In the genomic region with DNA sequence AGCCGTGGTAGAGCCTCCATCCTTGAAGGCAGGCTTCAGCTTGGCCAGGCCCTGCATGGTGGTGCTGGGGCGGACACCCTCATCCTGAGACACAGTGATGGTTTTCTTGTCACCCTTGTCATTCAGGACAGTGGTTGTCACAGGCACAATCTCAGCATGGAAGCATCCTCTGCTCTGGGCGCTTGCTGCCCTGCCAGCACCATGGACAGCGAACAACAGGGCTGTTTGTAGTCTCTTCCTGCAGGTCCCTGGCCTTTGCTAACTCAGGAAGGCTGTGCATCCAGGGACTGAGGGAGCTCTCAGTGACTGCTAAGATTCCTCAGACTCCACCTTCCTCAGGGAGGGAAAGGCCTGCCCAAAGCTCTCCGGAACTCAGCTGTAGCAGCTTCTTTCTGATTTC, we compare ENCODE assay signal across 9 mouse cellular contexts. TPM values are rescaled to one million over a fixed set of nuclear protein-coding genes. Genes with fewer than 3 reads are reported as not detected.
DNase-seq lines count a peak whose midpoint lies in the region; ATAC-seq and TF ChIP-seq lines count a peak whose summit lies in the region.
"Had no signal": no experiment of that assay in that cellular context is flagged by ENCODE, and none has a peak within 500 bp of the region (broad histone marks: within the 10 kb centered on the region; RNA-seq: fewer than 3 reads in every experiment).

No protein-coding gene starts in this region.

- H3K9me3 ChIP-seq in forebrain, embryonic 10.5 days: no peaks in the 10 kb centered on the region
- H3K9me3 ChIP-seq in forebrain, embryonic 16.5 days (ENCODE audit: control insufficient read depth, low read length): no peaks in the 10 kb centered on the region
- no peaks in the 10 kb centered on the region for H3K9me3 ChIP-seq in midbrain, embryonic 11.5 days (ENCODE audit: control insufficient read depth, low read length)
- no peaks in the 10 kb centered on the region for H3K9me3 ChIP-seq in midbrain, embryonic 13.5 days
- no peaks in the 10 kb centered on the region for H3K9me3 ChIP-seq in hindbrain, postnatal 0 days (ENCODE audit: low read length)

- ATAC-seq in forebrain, embryonic 16.5 days: no peak
- no peak for ATAC-seq in midbrain, embryonic 11.5 days (ENCODE audit: low FRiP score)
- ATAC-seq in midbrain, embryonic 13.5 days: no peak
- ATAC-seq in hindbrain, postnatal 0 days: no peak

- no peak overlapping the region for H3K27ac ChIP-seq in forebrain, embryonic 10.5 days
- H3K27ac ChIP-seq in forebrain, embryonic 16.5 days (ENCODE audit: low read length): no peak overlapping the region
- H3K27ac ChIP-seq in midbrain, embryonic 11.5 days (ENCODE audit: low read depth, low read length): no peak overlapping the region
- no peak overlapping the region for H3K27ac ChIP-seq in midbrain, embryonic 13.5 days
- H3K27ac ChIP-seq in hindbrain, postnatal 0 days: no peak overlapping the region
- H3K27ac ChIP-seq: heart, adult 2 months had no signal

- peak; percentile 55 for DNase-seq in forebrain, embryonic 10.5 days (ENCODE audit: extremely low spot score, low spot score)
- peak; percentile 87 for DNase-seq in midbrain, embryonic 11.5 days (ENCODE audit: low spot score, missing footprints)
- DNase-seq in hindbrain, postnatal 0 days (ENCODE audit: low spot score): peak; percentile 47
- DNase-seq in ovary, postnatal 10 days (ENCODE audit: low spot score): peak; percentile 15
- DNase-seq in cerebellum, postnatal 25 days: no peak
- DNase-seq in layer of hippocampus, adult 9-11 months: no peak

- no peaks in the 10 kb centered on the region for H3K36me3 ChIP-seq in forebrain, embryonic 10.5 days (replicated peaks)
- H3K36me3 ChIP-seq in forebrain, embryonic 16.5 days (ENCODE audit: control insufficient read depth, insufficient read depth): no peaks in the 10 kb centered on the region
- no peaks in the 10 kb centered on the region for H3K36me3 ChIP-seq in midbrain, embryonic 11.5 days (ENCODE audit: control insufficient read depth, insufficient read depth, low read length)
- H3K36me3 ChIP-seq in midbrain, embryonic 13.5 days: no peaks in the 10 kb centered on the region
- H3K36me3 ChIP-seq in hindbrain, postnatal 0 days (ENCODE audit: insufficient read depth, low read length): no peaks in the 10 kb centered on the region

- H3K27me3 ChIP-seq in forebrain, embryonic 10.5 days (ENCODE audit: poor library complexity, severe bottlenecking): peaks cover under 1% of the 10 kb centered on the region; the same call in 1 of the 2 replicates
- H3K27me3 ChIP-seq in forebrain, embryonic 16.5 days (replicated peaks; ENCODE audit: control insufficient read depth, insufficient read depth, low read length): no peaks in the 10 kb centered on the region
- H3K27me3 ChIP-seq in midbrain, embryonic 11.5 days (ENCODE audit: control insufficient read depth, insufficient read depth, low read length): no peaks in the 10 kb centered on the region
- H3K27me3 ChIP-seq in midbrain, embryonic 13.5 days: no peaks in the 10 kb centered on the region; the same call in 1 of the 2 replicates
- no peaks in the 10 kb centered on the region for H3K27me3 ChIP-seq in hindbrain, postnatal 0 days (ENCODE audit: insufficient read depth, low read length)

- 28% methylated on average over 5 of the region's 5 CpGs for WGBS in forebrain, embryonic 10.5 days
- 35% methylated on average over 5 of the region's 5 CpGs for WGBS in forebrain, embryonic 16.5 days
- 25% methylated on average over 5 of the region's 5 CpGs for WGBS in midbrain, embryonic 11.5 days
- 23% methylated on average over 5 of the region's 5 CpGs for WGBS in midbrain, embryonic 13.5 days
- 36% methylated on average over 5 of the region's 5 CpGs for WGBS in hindbrain, postnatal 0 days

- H3K9ac ChIP-seq in forebrain, embryonic 16.5 days (replicated peaks; ENCODE audit: low read depth, low read length): no peak overlapping the region
- H3K9ac ChIP-seq in midbrain, embryonic 11.5 days (ENCODE audit: low read length): no peak overlapping the region
- no peak overlapping the region for H3K9ac ChIP-seq in midbrain, embryonic 13.5 days (replicated peaks)
- no peak overlapping the region for H3K9ac ChIP-seq in hindbrain, postnatal 0 days (replicated peaks; ENCODE audit: low read length)

- TF ChIP-seq CTCF in hindbrain, postnatal 0 days (IDR thresholded peaks at IDR 0.05; ENCODE audit: low read depth): no peak

- H3K4me3 ChIP-seq in forebrain, embryonic 10.5 days: no peak overlapping the region
- H3K4me3 ChIP-seq in forebrain, embryonic 16.5 days (replicated peaks; ENCODE audit: low read length): no peak overlapping the region
- H3K4me3 ChIP-seq in midbrain, embryonic 11.5 days (ENCODE audit: low read depth, low read length): no peak overlapping the region
- no peak overlapping the region for H3K4me3 ChIP-seq in midbrain, embryonic 13.5 days (replicated peaks)
- H3K4me3 ChIP-seq in hindbrain, postnatal 0 days (ENCODE audit: low read length): no peak overlapping the region
- H3K4me3 ChIP-seq: heart, adult 2 months had no signal

- no peak overlapping the region for H3K4me2 ChIP-seq in forebrain, embryonic 16.5 days (ENCODE audit: low read length)
- no peak overlapping the region for H3K4me2 ChIP-seq in midbrain, embryonic 11.5 days
- H3K4me2 ChIP-seq in midbrain, embryonic 13.5 days (replicated peaks): no peak overlapping the region
- no peak overlapping the region for H3K4me2 ChIP-seq in hindbrain, postnatal 0 days (ENCODE audit: low read depth, low read length)

- peaks cover 5% of the 10 kb centered on the region; the same call in 1 of the 2 replicates for H3K4me1 ChIP-seq in forebrain, embryonic 10.5 days
- 0 out of 2 replicates have a peak, but pooled peaks cover 3% of the 10 kb centered on the region for H3K4me1 ChIP-seq in forebrain, embryonic 16.5 days (replicated peaks; ENCODE audit: control insufficient read depth, insufficient read depth, low read length)
- no peaks in the 10 kb centered on the region for H3K4me1 ChIP-seq in midbrain, embryonic 11.5 days (ENCODE audit: control insufficient read depth, insufficient read depth, low read length)
- no peaks in the 10 kb centered on the region for H3K4me1 ChIP-seq in midbrain, embryonic 13.5 days (replicated peaks)
- no peaks in the 10 kb centered on the region for H3K4me1 ChIP-seq in hindbrain, postnatal 0 days (ENCODE audit: insufficient read depth, low read length)

RNA-seq across cellular contexts. Expression of a gene that starts 7.3 kb away (rescaled TPM):
- polyA plus RNA-seq in forebrain, embryonic 10.5 days (2016; fragmentation: Nextera tagmentation; extraction: Ambion mirVana): 1.6 and 1.8 TPM in 2 replicates
- 1.3 and 1.7 TPM in 2 replicates for polyA plus RNA-seq in forebrain, embryonic 16.5 days (2015; fragmentation: Nextera tagmentation; extraction: Ambion mirVana)
- 1.0 and 1.4 TPM in 2 replicates for polyA plus RNA-seq in midbrain, embryonic 11.5 days (2014; fragmentation: Nextera tagmentation; extraction: Ambion mirVana)
- 1.4 TPM in 2 replicates for polyA plus RNA-seq in midbrain, embryonic 13.5 days (2015; fragmentation: Nextera tagmentation; extraction: Ambion mirVana)
- total RNA-seq in hindbrain, postnatal 0 days (2014; rRNA removed): 3.8 and 4.0 TPM in 2 replicates
- 3.9 and 4.0 TPM in 2 replicates for polyA plus RNA-seq in hindbrain, postnatal 0 days (2015; fragmentation: Nextera tagmentation; extraction: Ambion mirVana)

RNA-seq across cellular contexts. Expression of a gene that starts 9.4 kb away (rescaled TPM):
- polyA plus RNA-seq in forebrain, embryonic 10.5 days (2016; fragmentation: Nextera tagmentation; extraction: Ambion mirVana): not detected in 2 replicates
- polyA plus RNA-seq in forebrain, embryonic 16.5 days (2015; fragmentation: Nextera tagmentation; extraction: Ambion mirVana): not detected in 2 replicates
- not detected in 2 replicates for polyA plus RNA-seq in midbrain, embryonic 11.5 days (2014; fragmentation: Nextera tagmentation; extraction: Ambion mirVana)
- not detected in 2 replicates for polyA plus RNA-seq in midbrain, embryonic 13.5 days (2015; fragmentation: Nextera tagmentation; extraction: Ambion mirVana)
- total RNA-seq in hindbrain, postnatal 0 days (2014; rRNA removed): not detected in 2 replicates
- polyA plus RNA-seq in hindbrain, postnatal 0 days (2015; fragmentation: Nextera tagmentation; extraction: Ambion mirVana): not detected in 2 replicates
- total RNA-seq: heart, adult 2 months had no signal
- polyA plus RNA-seq: heart, adult 2 months had no signal

RNA-seq across cellular contexts. Expression of a gene that starts 47.3 kb away (rescaled TPM):
- 1.1 and 2.1 TPM in 2 replicates for polyA plus RNA-seq in forebrain, embryonic 10.5 days (2016; fragmentation: Nextera tagmentation; extraction: Ambion mirVana)
- polyA plus RNA-seq in forebrain, embryonic 16.5 days (2015; fragmentation: Nextera tagmentation; extraction: Ambion mirVana): 0.47 and 0.57 TPM in 2 replicates
- polyA plus RNA-seq in midbrain, embryonic 11.5 days (2014; fragmentation: Nextera tagmentation; extraction: Ambion mirVana): 0.51 and 0.65 TPM in 2 replicates
- 0.75 and 0.81 TPM in 2 replicates for polyA plus RNA-seq in midbrain, embryonic 13.5 days (2015; fragmentation: Nextera tagmentation; extraction: Ambion mirVana)
- total RNA-seq in hindbrain, postnatal 0 days (2014; rRNA removed): 0.93 and 1.1 TPM in 2 replicates
- 0.95 and 1.4 TPM in 2 replicates for polyA plus RNA-seq in hindbrain, postnatal 0 days (2015; fragmentation: Nextera tagmentation; extraction: Ambion mirVana)

RNA-seq across cellular contexts. Expression of a gene that starts 56.3 kb away (rescaled TPM):
- 13.0 and 13.7 TPM in 2 replicates for polyA plus RNA-seq in forebrain, embryonic 10.5 days (2016; fragmentation: Nextera tagmentation; extraction: Ambion mirVana)
- polyA plus RNA-seq in forebrain, embryonic 16.5 days (2015; fragmentation: Nextera tagmentation; extraction: Ambion mirVana): 12.9 and 13.0 TPM in 2 replicates
- 24.2 and 25.8 TPM in 2 replicates for polyA plus RNA-seq in midbrain, embryonic 11.5 days (2014; fragmentation: Nextera tagmentation; extraction: Ambion mirVana)
- polyA plus RNA-seq in midbrain, embryonic 13.5 days (2015; fragmentation: Nextera tagmentation; extraction: Ambion mirVana): 20.0 and 21.0 TPM in 2 replicates
- 15.1 and 17.0 TPM in 2 replicates for total RNA-seq in hindbrain, postnatal 0 days (2014; rRNA removed)
- 14.2 and 18.1 TPM in 2 replicates for polyA plus RNA-seq in hindbrain, postnatal 0 days (2015; fragmentation: Nextera tagmentation; extraction: Ambion mirVana)

RNA-seq across cellular contexts. Expression of a gene that starts 59.3 kb away (rescaled TPM):
- polyA plus RNA-seq in forebrain, embryonic 10.5 days (2016; fragmentation: Nextera tagmentation; extraction: Ambion mirVana): not detected in 2 replicates
- polyA plus RNA-seq in forebrain, embryonic 16.5 days (2015; fragmentation: Nextera tagmentation; extraction: Ambion mirVana): 0.18 TPM in 1 of 2 replicates, not detected in the other
- not detected in 2 replicates for polyA plus RNA-seq in midbrain, embryonic 11.5 days (2014; fragmentation: Nextera tagmentation; extraction: Ambion mirVana)
- polyA plus RNA-seq in midbrain, embryonic 13.5 days (2015; fragmentation: Nextera tagmentation; extraction: Ambion mirVana): not detected in 2 replicates
- total RNA-seq in hindbrain, postnatal 0 days (2014; rRNA removed): not detected in 2 replicates
- polyA plus RNA-seq in hindbrain, postnatal 0 days (2015; fragmentation: Nextera tagmentation; extraction: Ambion mirVana): not detected in 2 replicates
- total RNA-seq: heart, adult 2 months had no signal

Comparison
In these comparisons a context has a peak if more than half of its experiments do, and no peak if none do; other contexts are left out.
1. DNase-seq: peak in forebrain, embryonic 10.5 days (single experiment), midbrain, embryonic 11.5 days (single experiment), hindbrain, postnatal 0 days (single experiment) and ovary, postnatal 10 days (single experiment); none in cerebellum, postnatal 25 days (0 of 2) and layer of hippocampus, adult 9-11 months (single experiment).